Mouse (Mus musculus) heart, embryonic 10.5 days (tissue): ENCODE data around the gene Ighmbp2. TPM values are rescaled to one million over a fixed set of nuclear protein-coding genes. Genes with fewer than 3 reads are reported as not detected.

Experiments used
- DNase-seq: peaks from one replicate; pipeline ENCODE4 v3.0.0-alpha.2; 2017; ENCODE audit warnings: low spot score
- H3K27ac ChIP-seq: fragments of 300-500 bp; sonication (generic); 2 replicates; pipeline ENCODE4 v1.5.1; 2016; ENCODE audit warnings: mild to moderate bottlenecking
- H3K27me3 ChIP-seq: fragments of 300-500 bp; sonication (generic); 2 replicates; pipeline ENCODE4 v1.6.1; 2016; ENCODE audit warnings: mild to moderate bottlenecking; ENCODE audit not compliant: poor library complexity, insufficient read depth, severe bottlenecking
- H3K36me3 ChIP-seq: fragments of 300-500 bp; sonication (generic); 2 replicates; pipeline ENCODE4 v1.6.1; 2016; ENCODE audit warnings: mild to moderate bottlenecking, moderate library complexity
- H3K4me1 ChIP-seq: fragments of 300-500 bp; sonication (generic); 2 replicates; pipeline ENCODE4 v1.6.1; 2016; ENCODE audit warnings: mild to moderate bottlenecking
- H3K4me3 ChIP-seq: fragments of 300-500 bp; sonication (generic); 2 replicates; pipeline ENCODE4 v1.5.1; 2016; ENCODE audit warnings: mild to moderate bottlenecking, moderate library complexity
- H3K9me3 ChIP-seq: fragments of 300-500 bp; sonication (generic); 2 replicates; pipeline ENCODE4 v1.6.1; 2016; ENCODE audit warnings: mild to moderate bottlenecking, moderate library complexity
- WGBS: fragments of 180-500 bp; shearing (Covaris S2); methylation state at CpG from one replicate; pipeline ENCODE4 v1.1.7; 2016; 5-methylcytosine and 5-hydroxymethylcytosine counted together
- polyA plus RNA-seq: library from polyadenylated mRNA; unstranded; fragments of >200 nt; fragmentation: Nextera tagmentation; extraction: Ambion mirVana; gene quantifications from 2 replicates; pipeline ENCODE4 v1.2.1, GENCODE M21; 2016

Ighmbp2 gene
- polyA plus RNA-seq = 7.2 and 7.4 TPM in 2 replicates

- Histone ChIP-seq H3K27me3 (no peaks in the 10 kb centered on the region), H3K27ac (peak within 1 kb of the TSS; percentile 88), H3K36me3 (peaks cover 57% of the 10 kb centered on the region), H3K4me3 (peak within 1 kb of the TSS; percentile 78), H3K4me1 (peaks cover 15% of the 10 kb centered on the region), H3K9me3 (no peaks in the 10 kb centered on the region)
- WGBS = under 1% methylated on average over 49 of the region's 49 CpGs
- DNase-seq = peak; percentile 96
Measured at GRCm38 (mm10) chr19:3282572-3283467, at the start of gene Ighmbp2, which contains the start of gene Mrpl21. Gene Ighmbp2 (minus strand): TSS chr19:3283017. Gene Mrpl21 (plus strand): TSS chr19:3282901.

- DNase-seq = no peak
- Histone ChIP-seq H3K27me3 (peaks cover 15% of the 10 kb centered on the region; the same call in 1 of the 2 replicates), H3K4me3 (no peak overlapping the region), H3K36me3 (no peaks in the 10 kb centered on the region), H3K9me3 (no peaks in the 10 kb centered on the region), H3K4me1 (peaks cover 33% of the 10 kb centered on the region), H3K27ac (no peak overlapping the region)
- WGBS = 81% methylated on average over 12 of the region's 12 CpGs
Measured at GRCm38 (mm10) chr19:3326479-3327047, 43.7 kb upstream of the Ighmbp2 start.

- Histone ChIP-seq H3K4me1 (peaks cover 37% of the 10 kb centered on the region), H3K27me3 (peaks cover 19% of the 10 kb centered on the region; the same call in 1 of the 2 replicates), H3K27ac (peak overlapping the region; percentile 90), H3K4me3 (peak overlapping the region; percentile 65), H3K36me3 (no peaks in the 10 kb centered on the region), H3K9me3 (no peaks in the 10 kb centered on the region)
- no peak for DNase-seq
- WGBS = 40% methylated on average over 15 of the region's 15 CpGs
Measured at GRCm38 (mm10) chr19:3325771-3326478, 43.1 kb upstream of the Ighmbp2 start.

- Histone ChIP-seq H3K36me3 (no peaks in the 10 kb centered on the region), H3K4me3 (peak overlapping the region; percentile 65), H3K27ac (peak overlapping the region; percentile 90), H3K9me3 (no peaks in the 10 kb centered on the region), H3K4me1 (peaks cover 37% of the 10 kb centered on the region), H3K27me3 (peaks cover 19% of the 10 kb centered on the region; the same call in 1 of the 2 replicates)
- 1% methylated on average over 59 of the region's 59 CpGs for WGBS
- DNase-seq = peak; percentile 95
Measured at GRCm38 (mm10) chr19:3324931-3325711, 42.3 kb upstream of the Ighmbp2 start.

- peaks cover 19% of the 10 kb centered on the region; the same call in 1 of the 2 replicates for H3K27me3 ChIP-seq
- peaks cover 37% of the 10 kb centered on the region for H3K4me1 ChIP-seq
- DNase-seq = no peak
- H3K36me3 ChIP-seq = no peaks in the 10 kb centered on the region
- peak overlapping the region; percentile 90; the same call in 1 of the 2 replicates for H3K27ac ChIP-seq
- 3% methylated on average over 17 of the region's 17 CpGs for WGBS
- no peaks in the 10 kb centered on the region for H3K9me3 ChIP-seq
- peak overlapping the region; percentile 65 for H3K4me3 ChIP-seq
Measured at GRCm38 (mm10) chr19:3324271-3324811, 41.5 kb upstream of the Ighmbp2 start.

GRCm38 (mm10) chr19:3323753-3324270, 41.0 kb upstream of the Ighmbp2 start:
- H3K4me1 ChIP-seq = peaks cover 37% of the 10 kb centered on the region
- H3K27ac ChIP-seq = peak overlapping the region; percentile 76
- peaks cover 19% of the 10 kb centered on the region; the same call in 1 of the 2 replicates for H3K27me3 ChIP-seq
- H3K36me3 ChIP-seq = no peaks in the 10 kb centered on the region
- peak overlapping the region; percentile 65 for H3K4me3 ChIP-seq
- no peaks in the 10 kb centered on the region for H3K9me3 ChIP-seq
- 1% methylated on average over 34 of the region's 34 CpGs for WGBS
- peak; percentile 84 for DNase-seq

GRCm38 (mm10) chr19:3323201-3323621, 40.4 kb upstream of the Ighmbp2 start:
- peaks cover 37% of the 10 kb centered on the region for H3K4me1 ChIP-seq
- no peaks in the 10 kb centered on the region for H3K9me3 ChIP-seq
- H3K27ac ChIP-seq = peak overlapping the region; percentile 76
- DNase-seq = peak; percentile 93
- no peaks in the 10 kb centered on the region for H3K36me3 ChIP-seq
- H3K4me3 ChIP-seq = peak overlapping the region; percentile 65
- under 1% methylated on average over 47 of the region's 47 CpGs for WGBS
- peaks cover 19% of the 10 kb centered on the region; the same call in 1 of the 2 replicates for H3K27me3 ChIP-seq

GRCm38 (mm10) chr19:3322261-3322969, 39.6 kb upstream of the Ighmbp2 start, which contains the start of gene Cpt1a:
Gene Cpt1a (plus strand): TSS chr19:3322334.
- Histone ChIP-seq H3K27ac (peak within 1 kb of the TSS; percentile 76), H3K27me3 (peaks cover 19% of the 10 kb centered on the region; the same call in 1 of the 2 replicates), H3K9me3 (no peaks in the 10 kb centered on the region), H3K4me1 (peaks cover 37% of the 10 kb centered on the region), H3K36me3 (no peaks in the 10 kb centered on the region), H3K4me3 (peak within 1 kb of the TSS; percentile 65)
- 3% methylated on average over 26 of the region's 26 CpGs for WGBS
- DNase-seq = peak; percentile 81

GRCm38 (mm10) chr19:3321617-3322016, 38.8 kb upstream of the Ighmbp2 start:
- peaks cover 16% of the 10 kb centered on the region; the same call in 1 of the 2 replicates for H3K27me3 ChIP-seq
- peak overlapping the region; percentile 69 for H3K27ac ChIP-seq
- peak; percentile 84 for DNase-seq

GRCm38 (mm10) chr19:3320801-3321200, 38.0 kb upstream of the Ighmbp2 start:
- no peaks in the 10 kb centered on the region for H3K36me3 ChIP-seq
- no peak overlapping the region for H3K4me3 ChIP-seq
- H3K27ac ChIP-seq = no peak overlapping the region
- H3K4me1 ChIP-seq = peaks cover 30% of the 10 kb centered on the region
- WGBS = 77% methylated on average over 3 of the region's 3 CpGs
- DNase-seq = no peak
- no peaks in the 10 kb centered on the region for H3K9me3 ChIP-seq
- peaks cover 14% of the 10 kb centered on the region; the same call in 1 of the 2 replicates for H3K27me3 ChIP-seq

More at GRCm38 (mm10) chr19:3321617-3322016, 38.8 kb upstream of the Ighmbp2 start:
- WGBS = 5% methylated on average over 11 of the region's 11 CpGs
- Histone ChIP-seq H3K4me3 (peak overlapping the region; percentile 65), H3K9me3 (no peaks in the 10 kb centered on the region), H3K36me3 (no peaks in the 10 kb centered on the region), H3K4me1 (peaks cover 37% of the 10 kb centered on the region)

- peaks cover 29% of the 10 kb centered on the region for H3K4me1 ChIP-seq
- H3K9me3 ChIP-seq = no peaks in the 10 kb centered on the region
- H3K27me3 ChIP-seq = peaks cover 14% of the 10 kb centered on the region; the same call in 1 of the 2 replicates
- no peak overlapping the region for H3K27ac ChIP-seq
- H3K36me3 ChIP-seq = no peaks in the 10 kb centered on the region
- H3K4me3 ChIP-seq = no peak overlapping the region
- 76% methylated on average over 7 of the region's 7 CpGs for WGBS
- DNase-seq = no peak
Measured at GRCm38 (mm10) chr19:3320086-3320485, 37.3 kb upstream of the Ighmbp2 start.
